Mouse (Mus musculus): ENCODE measurements around the gene Pate2. TPM values are rescaled to one million over a fixed set of nuclear protein-coding genes. Genes with fewer than 3 reads are reported as not detected.
A peak's percentile ranks its signal among the peaks of the same experiment; 100 is the strongest.

The Pate2 gene
- total RNA-seq, 2 experiments from 2014 or later = 0.95 to 1.1 TPM

DNA sequence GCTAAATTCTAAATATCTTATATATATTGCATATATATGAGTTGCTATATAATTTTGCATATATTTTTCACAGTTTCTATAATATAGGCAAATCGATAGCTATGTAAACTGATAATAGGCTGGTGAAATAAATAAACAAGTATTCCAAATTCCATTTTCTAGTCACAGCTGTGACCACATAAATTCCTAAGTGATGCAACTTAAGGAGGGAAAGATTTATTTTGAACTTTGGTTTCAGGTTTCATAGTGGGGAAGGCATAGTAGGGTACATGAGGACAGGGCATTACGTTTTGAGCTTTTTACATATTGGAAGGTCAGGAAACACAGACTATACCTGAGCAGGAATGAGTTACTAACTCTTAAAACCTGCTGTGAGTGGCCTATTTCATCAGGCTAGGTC is 103.5 kb downstream of the Pate2 start:
- intact Hi-C loops (cut with DNase I) = no loop called here
- DNase-seq (ENCODE audit: low spot score in 2 of 2) = no peak

GRCm38 (mm10) chr9:35687013-35687412 is 116.9 kb downstream of the Pate2 start, which contains the start of gene Pate1:
TSS of gene Pate1 (minus strand) at chr9:35687390.
- DNase-seq (ENCODE audit: low spot score in 2 of 2) = peak in 1 of 2 experiments; percentile 3
- intact Hi-C loops (cut with DNase I) = no loop called here

- intact Hi-C loops (cut with DNase I) = no loop called here
- no peak for DNase-seq (ENCODE audit: low spot score in 2 of 2)
These were observed 121.8 kb downstream of the Pate2 start for GRCm38 (mm10) chr9:35691924-35692323.

DNA sequence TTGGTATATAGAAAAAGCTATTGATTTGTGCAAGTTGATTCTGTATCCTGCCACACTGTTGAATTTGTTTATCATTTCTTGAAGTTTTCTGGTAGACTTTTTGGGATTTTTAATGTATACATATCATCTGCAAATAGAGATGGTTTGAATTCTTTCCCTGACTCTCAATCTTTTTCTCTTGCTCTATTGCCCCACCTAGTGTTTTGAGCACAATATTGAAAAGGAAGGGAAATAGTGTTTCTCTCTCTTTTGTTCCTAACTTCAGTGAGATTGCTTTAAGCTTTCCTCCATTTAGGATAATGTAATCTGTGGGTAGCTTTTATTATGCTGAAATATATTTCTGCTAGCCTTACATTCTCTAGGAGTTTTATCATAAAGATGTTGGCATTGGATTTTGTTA is 137.2 kb downstream of the Pate2 start:
- DNase-seq (ENCODE audit: low spot score in 2 of 2) = no peak
- intact Hi-C loops (cut with DNase I) = loop anchor here (2.0 kb wide), 1 partner anchor 114 kb away; no protein-coding TSS in a partner anchor

Other genes starting within 250 kb of the Pate2 start
- 1 to 10 TPM; 8.0 to 9.1 TPM for gene Cdon, start 149.2 kb upstream of the Pate2 start, total RNA-seq (2021)
- gene Gm1113, start 52.0 kb upstream of the Pate2 start, total RNA-seq (2021) = not detected
- gene Ddx25, start 11.8 kb upstream of the Pate2 start, total RNA-seq (2021) = 10 to 100 TPM; 14.2 to 16.4 TPM
- 10 to 100 TPM in 1 of 2 experiments, 1 to 10 TPM in 1; 10.0 to 12.7 TPM for gene Pus3, start 11.7 kb upstream of the Pate2 start, total RNA-seq (2021)
- 1 to 10 TPM; 7.3 to 8.0 TPM for gene Hyls1, start 114 bp downstream of the Pate2 start, total RNA-seq (2021)
- not detected for gene Pate4, start 41.7 kb downstream of the Pate2 start, total RNA-seq (2021)
- not detected for gene Pate3, start 77.9 kb downstream of the Pate2 start, total RNA-seq (2021)
- not detected for gene Pate1, start 117.1 kb downstream of the Pate2 start, total RNA-seq (2021)
- gene Gm17677, start 170.8 kb downstream of the Pate2 start, total RNA-seq (2021) = not detected
- gene Gm17727, start 207.8 kb downstream of the Pate2 start, total RNA-seq (2021) = not detected
- not detected for gene Gm27235, start 219.8 kb downstream of the Pate2 start, total RNA-seq (2021)
- gene D730048I06Rik, start 219.8 kb downstream of the Pate2 start, total RNA-seq (2021) = not detected

Measured in left cerebral cortex, postnatal 36 days (tissue).